ENCODE assay signal across 19 mouse cellular contexts in genomic region chr17:84241308-84241957, GRCm38 (mm10). TPM values are rescaled to one million over a fixed set of nuclear protein-coding genes. Genes with fewer than 3 reads are reported as not detected.
A peak's percentile ranks its signal among the peaks of the same experiment; 100 is the strongest.
DNase-seq lines count a peak whose midpoint lies in the region; ATAC-seq and TF ChIP-seq lines count a peak whose summit lies in the region.
"Had no signal": no experiment of that assay in that cellular context is flagged by ENCODE, and none has a peak within 500 bp of the region (broad histone marks: within the 10 kb centered on the region; RNA-seq: fewer than 3 reads in every experiment).

No protein-coding gene starts in this region.

- no peak for TF ChIP-seq EP300 in liver, postnatal 0 days (IDR thresholded peaks at IDR 0.05; ENCODE audit: low read depth)

- H3K27ac ChIP-seq in liver, postnatal 0 days (ENCODE audit: low read depth) = no peak overlapping the region
- no peak overlapping the region for H3K27ac ChIP-seq in liver, embryonic 12.5 days
- H3K27ac ChIP-seq: heart, embryonic 15.5 days; hindbrain, embryonic 12.5 days; neural tube, embryonic 12.5 days had no signal

- H3K4me3 ChIP-seq in liver, postnatal 0 days (ENCODE audit: low read depth, low read length) = no peak overlapping the region
- H3K4me3 ChIP-seq in liver, embryonic 12.5 days = no peak overlapping the region
- H3K4me3 ChIP-seq: heart, embryonic 15.5 days; hindbrain, embryonic 12.5 days; neural tube, embryonic 12.5 days had no signal

- no peaks in the 10 kb centered on the region for H3K27me3 ChIP-seq in liver, postnatal 0 days (ENCODE audit: insufficient read depth, low read length)
- H3K27me3 ChIP-seq in liver, embryonic 12.5 days (replicated peaks) = no peaks in the 10 kb centered on the region
- H3K27me3 ChIP-seq: heart, embryonic 15.5 days; hindbrain, embryonic 12.5 days; neural tube, embryonic 12.5 days had no signal

- H3K36me3 ChIP-seq in liver, postnatal 0 days (replicated peaks; ENCODE audit: insufficient read depth, low read length) = no peaks in the 10 kb centered on the region
- H3K36me3 ChIP-seq in liver, embryonic 12.5 days = peaks cover 28% of the 10 kb centered on the region
- H3K36me3 ChIP-seq: heart, embryonic 15.5 days; neural tube, embryonic 12.5 days had no signal

- H3K4me2 ChIP-seq in liver, postnatal 0 days (ENCODE audit: low read depth, low read length) = no peak overlapping the region
- no peak overlapping the region for H3K4me2 ChIP-seq in liver, embryonic 12.5 days
- H3K4me2 ChIP-seq: heart, embryonic 15.5 days; hindbrain, embryonic 12.5 days; neural tube, embryonic 12.5 days had no signal

- peak; percentile 43 for TF ChIP-seq CTCF in liver, postnatal 0 days (IDR thresholded peaks at IDR 0.05; ENCODE audit: low read depth)

- no peak for DNase-seq in liver, postnatal 0 days
- peak; percentile 24 for DNase-seq in A20 (ENCODE audit: low read depth, low spot score)
- no peak for DNase-seq in adrenal gland, adult 18-20 months (ENCODE audit: low spot score in 2 of 2)
- DNase-seq in layer of hippocampus, postnatal 10 days (ENCODE audit: low spot score in 2 of 2) = no peak
- DNase-seq: cerebellum, adult 9-10 months; gastrocnemius, postnatal 25 days; kidney, adult 18-20 months; kidney, postnatal 4 days; lung, postnatal 10 days; midbrain, embryonic 14.5 days; spleen, adult 18-20 months had no signal

- no peak for ATAC-seq in liver, postnatal 0 days
- ATAC-seq in liver, embryonic 12.5 days = no peak
- ATAC-seq in CD4-positive, CD25-positive, alpha-beta regulatory T cell, adult 4 months = peak; percentile 31
- ATAC-seq in common myeloid progenitor, adult 5-6 weeks (replicated peaks; ENCODE audit: low read depth, poor library complexity, severe bottlenecking) = peak; percentile 39; the same call in 1 of the 2 replicates
- ATAC-seq: forebrain, embryonic 16.5 days had no signal

- WGBS in liver, postnatal 0 days (ENCODE audit: insufficient replicate concordance) = 91% methylated on average over 6 of the region's 6 CpGs
- 88% methylated on average over 6 of the region's 6 CpGs for WGBS in liver, embryonic 12.5 days (ENCODE audit: insufficient replicate concordance)

- no peaks in the 10 kb centered on the region for H3K9me3 ChIP-seq in liver, postnatal 0 days (ENCODE audit: low read length)
- no peaks in the 10 kb centered on the region for H3K9me3 ChIP-seq in liver, embryonic 12.5 days (replicated peaks)
- H3K9me3 ChIP-seq: G1E; heart, embryonic 15.5 days; hindbrain, embryonic 12.5 days; neural tube, embryonic 12.5 days had no signal

- no peak overlapping the region for H3K9ac ChIP-seq in liver, postnatal 0 days (replicated peaks)
- no peak overlapping the region for H3K9ac ChIP-seq in liver, embryonic 12.5 days
- H3K9ac ChIP-seq: heart, embryonic 15.5 days; hindbrain, embryonic 12.5 days; neural tube, embryonic 12.5 days had no signal

- H3K4me1 ChIP-seq in liver, postnatal 0 days (ENCODE audit: insufficient read depth) = peaks cover 22% of the 10 kb centered on the region
- H3K4me1 ChIP-seq in liver, embryonic 12.5 days = peaks cover 17% of the 10 kb centered on the region
- H3K4me1 ChIP-seq: hindbrain, embryonic 12.5 days; neural tube, embryonic 12.5 days had no signal

RNA-seq across cellular contexts. Expression of gene Zfp36l2, which starts 53.7 kb away (rescaled TPM):
- polyA plus RNA-seq in liver, postnatal 0 days (2015; fragmentation: Nextera tagmentation; extraction: Ambion mirVana) = 7.6 and 7.7 TPM in 2 replicates
- polyA plus RNA-seq in liver, embryonic 12.5 days (2016; fragmentation: Nextera tagmentation; extraction: Ambion mirVana) = 19.5 and 20.0 TPM in 2 replicates
- polyA plus RNA-seq in CD4-positive, CD25-positive, alpha-beta regulatory T cell, adult 4 months (2017; shearing (Covaris generic)) = 10 to 100 TPM; 26.9 to 79.1 TPM
- 197 and 277 TPM in 2 replicates for total RNA-seq in common myeloid progenitor, adult 5-6 weeks (2017)
- total RNA-seq in adrenal gland, adult 18-20 months (2021) = 10 to 100 TPM; 51.2 to 89.3 TPM
- total RNA-seq in layer of hippocampus, postnatal 10 days (2021) = 10 to 100 TPM; 24.4 to 25.4 TPM

Comparison
In these comparisons a context has a peak if more than half of its experiments do, and no peak if none do; other contexts are left out.
1. ATAC-seq: peak in CD4-positive, CD25-positive, alpha-beta regulatory T cell, adult 4 months (single experiment) and common myeloid progenitor, adult 5-6 weeks (single experiment); none in liver, postnatal 0 days (single experiment) and liver, embryonic 12.5 days (single experiment).